Mouse (Mus musculus) ES-Bruce4 (cell line): Measurements from ENCODE around the gene Slc50a1.

Experiments used
- CTCF ChIP-seq: IDR thresholded peaks from one replicate; pipeline ENCODE4 v1.8.1; 2011; ENCODE audit warnings: low read depth, low read length
- EP300 ChIP-seq: IDR thresholded peaks from 2 replicates; pipeline ENCODE4 v1.6.1; 2011; ENCODE audit warnings: low read depth, low read length; ENCODE audit not compliant: insufficient read depth
- POLR2A ChIP-seq: IDR thresholded peaks from one replicate; pipeline ENCODE4 v1.8.1; 2011; ENCODE audit warnings: low read length; ENCODE audit not compliant: insufficient read depth

DNA sequence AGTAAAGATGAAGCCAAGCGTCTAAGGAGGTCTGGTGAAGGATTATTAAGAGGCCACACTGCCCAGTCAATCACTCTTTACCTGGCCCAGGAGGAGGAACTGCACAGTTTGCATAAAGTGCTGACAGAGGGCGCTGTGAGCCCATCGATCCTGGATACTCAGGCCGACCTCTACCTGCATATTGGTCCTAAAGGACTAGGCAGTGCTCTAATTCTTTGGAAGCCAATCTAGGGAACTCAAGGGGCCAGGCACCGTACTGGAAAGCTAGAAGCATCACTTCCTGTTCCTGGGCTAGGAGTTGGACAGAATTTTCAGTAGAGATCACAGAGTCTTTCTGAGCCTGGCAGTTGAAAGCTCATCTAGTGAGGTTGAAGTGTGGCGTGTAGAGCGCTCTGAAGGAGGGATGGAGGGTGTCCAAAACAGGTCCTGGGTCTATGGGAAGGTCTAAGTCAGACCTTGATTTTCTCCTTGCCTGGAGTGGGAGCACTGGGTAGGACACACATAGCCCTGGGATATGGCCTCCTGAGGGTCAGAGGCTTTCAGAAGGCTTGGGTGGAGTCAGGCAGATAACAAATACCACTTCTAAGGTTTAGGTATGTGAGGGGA lies 19.8 kb downstream of the Slc50a1 start:
- TF ChIP-seq CTCF (no peak), POLR2A (no peak), EP300 (no peak)
